Mouse (Mus musculus) spleen, adult 12 weeks (tissue): ENCODE data around the gene Lrrn4.

ENCODE experiments used
- DNase-seq: peaks from one replicate; pipeline ENCODE4 v3.0.0; 2022; ENCODE audit warnings: low spot score

The Lrrn4 gene

GRCm38 (mm10) chr2:132880844-132881645 lies at the start of gene Lrrn4:
Gene Lrrn4 (minus strand): TSS chr2:132880891.
- DNase-seq, result no peak

DNA sequence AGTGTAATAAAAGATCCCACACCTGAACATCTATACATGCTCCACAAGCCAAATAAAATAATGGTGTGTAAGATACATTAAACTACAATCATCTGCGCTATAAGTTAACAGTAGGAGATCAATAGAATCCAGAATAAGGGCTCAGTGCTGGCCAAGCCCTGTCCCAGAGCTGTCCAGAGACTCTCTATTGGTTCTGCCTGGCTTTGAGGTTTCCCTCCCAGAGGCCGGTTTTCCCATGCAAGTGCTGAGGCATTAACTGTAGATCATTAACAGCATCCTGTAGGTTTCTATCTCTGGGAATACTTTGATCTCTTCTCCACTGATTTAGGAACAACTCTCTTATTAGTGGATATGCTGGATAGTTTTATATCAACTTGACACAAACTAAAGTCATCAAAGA lies 48.3 kb upstream of the Lrrn4 start:
- DNase-seq, result no peak

GRCm38 (mm10) chr2:132927871-132928270 lies 47.2 kb upstream of the Lrrn4 start:
- DNase-seq, result no peak

- DNase-seq, result no peak
These were observed 46.6 kb upstream of the Lrrn4 start for GRCm38 (mm10) chr2:132927298-132927697.

DNA sequence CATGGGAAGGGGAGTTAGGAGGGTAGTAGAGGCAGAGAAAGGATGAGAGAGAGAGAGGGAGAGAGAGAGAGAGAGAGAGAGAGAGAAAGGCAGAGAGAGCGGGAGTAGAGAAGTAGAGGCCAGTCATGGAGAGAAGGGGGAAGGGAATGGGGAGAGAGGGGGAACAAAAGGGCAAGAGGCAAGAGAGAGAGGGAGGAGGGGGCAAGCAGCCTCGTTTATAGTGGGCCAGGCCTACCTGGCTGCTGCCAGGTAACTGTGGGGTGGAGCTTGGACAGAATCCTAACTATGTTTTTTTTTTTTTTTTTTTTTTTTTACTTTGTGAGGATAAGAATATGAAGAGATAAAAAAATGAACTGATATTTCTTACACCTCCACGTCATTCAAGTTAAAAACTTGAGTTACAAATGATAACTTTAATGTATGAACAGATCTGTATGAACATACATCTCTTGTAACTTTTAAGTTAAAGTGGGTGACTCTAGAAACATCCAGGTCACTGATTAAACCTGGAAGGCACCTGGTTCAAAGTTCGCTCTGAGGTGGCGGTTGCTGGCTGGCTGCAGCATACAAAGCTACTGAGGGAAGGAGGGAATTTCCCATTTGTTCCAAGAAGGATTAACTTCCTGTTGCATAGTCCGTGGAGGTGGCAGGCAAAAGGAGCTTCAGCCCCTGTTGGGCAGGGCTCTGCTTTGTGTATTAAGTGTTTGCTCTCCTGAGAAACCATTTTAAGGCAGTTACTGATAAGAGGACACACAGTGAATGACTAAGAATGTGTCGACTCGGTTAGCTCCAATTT lies 42.8 kb upstream of the Lrrn4 start:
- DNase-seq, result no peak

- no peak for DNase-seq
These were observed 41.6 kb upstream of the Lrrn4 start for GRCm38 (mm10) chr2:132922076-132922873.

DNA sequence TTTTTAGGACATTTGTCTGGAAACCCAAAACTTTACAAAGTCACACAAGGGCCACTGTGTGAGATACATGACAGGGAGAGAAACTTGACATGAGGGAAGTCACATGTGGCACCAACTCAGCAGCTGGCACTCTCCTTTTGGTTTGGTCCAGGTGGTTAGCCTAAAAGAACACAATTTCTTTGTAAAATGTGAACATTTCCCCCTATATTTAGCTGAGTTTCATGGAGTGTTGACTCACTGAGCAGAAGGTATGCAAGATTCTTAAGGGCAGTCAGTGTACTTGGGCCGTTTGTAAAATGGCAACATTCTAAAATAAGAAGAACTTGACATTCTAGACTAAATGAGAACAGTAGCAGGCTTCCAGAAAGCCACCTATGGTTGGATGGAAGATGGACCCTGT lies 34.1 kb upstream of the Lrrn4 start:
- DNase-seq, result no peak

GRCm38 (mm10) chr2:132906763-132907162 lies 26.1 kb upstream of the Lrrn4 start:
- DNase-seq, result no peak

- no peak for DNase-seq
These were observed 24.3 kb upstream of the Lrrn4 start for GRCm38 (mm10) chr2:132904961-132905360.

DNA sequence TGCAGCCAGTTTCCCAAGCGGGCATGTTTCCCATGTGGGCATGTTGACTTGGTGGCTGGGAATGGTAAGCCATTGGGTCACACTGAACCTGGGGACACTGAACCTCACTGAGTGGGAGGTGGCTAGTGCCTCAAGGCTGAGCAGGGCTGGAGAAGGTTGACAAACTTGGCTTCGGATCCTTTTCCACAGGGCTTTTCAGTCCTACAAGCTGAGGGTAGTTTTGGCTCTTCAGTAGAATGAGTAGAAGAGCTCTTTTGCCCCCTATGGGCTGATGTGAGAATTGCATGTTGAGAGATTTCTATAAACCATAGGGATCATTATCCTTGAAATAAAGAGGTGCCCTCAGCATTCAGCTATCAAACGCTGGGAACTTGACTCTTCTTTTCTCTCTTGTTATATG lies 22.8 kb upstream of the Lrrn4 start:
- DNase-seq, result no peak

GRCm38 (mm10) chr2:132902056-132902455 lies 21.4 kb upstream of the Lrrn4 start:
- no peak for DNase-seq

- no peak for DNase-seq
These were observed 20.9 kb upstream of the Lrrn4 start for GRCm38 (mm10) chr2:132901636-132902035.

DNA sequence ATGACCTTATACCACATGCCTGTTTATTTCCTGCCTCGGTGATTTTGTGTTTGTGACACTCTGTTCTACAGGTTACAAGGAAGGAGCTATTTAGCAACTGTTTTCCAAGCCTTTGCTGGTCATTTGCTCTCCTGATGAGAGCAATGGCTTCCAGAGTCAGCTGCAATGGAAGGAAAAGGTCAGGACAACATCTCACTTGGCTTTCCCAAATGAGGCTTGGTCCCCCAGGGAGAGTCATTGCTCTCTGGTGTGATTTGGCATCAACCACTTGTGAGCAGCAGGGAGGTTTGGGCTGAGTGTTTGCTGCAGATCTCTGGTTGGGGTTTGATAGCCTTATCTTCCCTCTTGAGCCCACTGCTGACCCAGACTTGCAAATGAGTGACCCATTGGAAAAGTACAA lies 19.9 kb upstream of the Lrrn4 start:
- DNase-seq, result no peak

DNA sequence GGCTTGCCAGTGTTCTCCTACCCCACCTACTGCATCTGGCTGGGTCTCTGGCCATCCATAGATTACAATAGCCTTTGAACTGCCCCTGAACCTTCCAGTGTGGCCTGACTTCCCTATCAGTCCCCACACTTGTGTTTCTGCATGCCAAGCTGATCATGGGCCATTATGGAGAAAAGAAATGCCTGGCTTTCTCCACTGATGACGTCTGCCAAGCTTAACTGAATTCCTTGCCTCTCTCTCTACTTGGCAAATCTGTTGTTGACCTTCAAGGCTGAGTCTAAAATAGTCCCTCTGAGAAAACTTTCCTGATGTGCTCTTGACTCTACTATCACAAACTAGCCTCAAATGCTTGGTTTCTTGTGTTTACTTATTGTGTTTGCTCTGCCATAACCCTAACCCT lies 17.5 kb upstream of the Lrrn4 start:
- no peak for DNase-seq

DNA sequence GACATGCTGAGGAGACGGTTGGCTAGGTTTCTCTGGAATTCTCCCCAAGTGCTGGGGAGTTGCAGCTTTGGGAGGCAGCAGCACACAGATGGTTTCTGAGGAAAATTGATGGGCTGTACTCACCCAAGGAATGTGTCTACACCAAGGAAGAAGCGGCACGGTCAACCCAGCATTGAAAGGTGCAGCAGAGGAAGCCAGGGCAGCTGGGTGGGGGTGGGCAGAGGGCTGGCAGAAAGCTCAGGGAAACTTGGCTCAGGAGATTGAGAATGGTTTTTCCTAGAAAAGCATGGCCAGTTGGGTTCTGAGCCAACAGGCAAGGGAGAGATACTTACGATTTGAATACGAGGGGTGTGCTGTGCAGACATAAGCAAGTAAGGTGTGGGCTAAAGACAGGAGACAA lies 13.1 kb upstream of the Lrrn4 start:
- no peak for DNase-seq

- DNase-seq, result no peak
These were observed 4.6 kb upstream of the Lrrn4 start for GRCm38 (mm10) chr2:132885312-132885711.

DNA sequence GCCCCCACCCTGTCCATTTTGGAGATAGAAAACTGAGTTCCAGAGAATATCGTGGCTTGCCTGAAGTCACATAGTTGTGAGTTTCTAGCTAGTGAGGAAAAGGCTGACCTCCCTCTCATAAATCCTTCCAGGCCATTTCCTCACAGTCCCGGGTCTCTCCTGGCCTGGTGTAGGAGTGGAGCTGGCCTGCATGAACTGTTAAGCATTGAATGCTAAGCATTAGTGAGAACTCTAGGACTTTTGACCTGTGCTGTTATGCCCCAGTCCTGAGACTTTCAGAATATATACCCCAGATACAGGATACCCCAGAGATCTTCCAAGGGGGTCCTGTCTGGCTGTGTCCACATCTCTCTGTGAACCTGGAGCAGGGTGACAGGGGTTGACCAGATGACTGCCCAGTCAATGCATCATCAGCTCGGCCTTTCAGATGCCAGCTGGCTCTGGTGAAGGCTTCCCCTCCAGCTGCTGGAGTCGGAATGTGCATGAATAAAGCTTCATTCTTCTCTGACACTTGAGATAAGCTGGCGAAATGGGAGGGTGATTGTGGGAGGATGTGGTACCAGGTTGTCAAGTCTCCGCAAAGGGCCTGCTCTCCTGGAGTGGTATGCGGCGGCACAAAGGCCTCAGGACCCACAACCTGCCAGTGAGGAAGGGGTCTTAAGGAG lies 3.7 kb upstream of the Lrrn4 start:
- DNase-seq, result no peak

GRCm38 (mm10) chr2:132879261-132880044 lies 1.2 kb downstream of the Lrrn4 start:
- DNase-seq, result no peak

DNA sequence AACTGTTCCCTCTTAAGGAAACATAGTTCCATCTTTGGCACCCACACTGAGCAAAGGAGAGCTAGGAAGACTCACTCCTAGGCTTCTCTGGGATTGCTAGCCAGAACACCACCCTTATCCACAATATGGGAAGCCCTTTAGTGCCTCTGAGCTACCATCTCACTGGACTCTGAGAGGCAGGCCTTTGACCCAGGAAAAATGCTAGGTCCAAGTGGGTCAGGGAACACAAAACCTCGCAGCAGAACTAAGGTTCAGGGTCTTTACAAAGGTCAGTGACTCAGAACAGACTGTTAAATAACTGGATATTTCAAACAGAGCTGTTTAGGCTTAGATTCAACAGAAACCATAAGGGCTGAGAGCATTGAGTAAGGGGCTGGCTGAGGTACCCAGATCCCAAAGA lies 3.7 kb downstream of the Lrrn4 start:
- DNase-seq, result no peak

GRCm38 (mm10) chr2:132873657-132874326 lies 6.9 kb downstream of the Lrrn4 start:
- no peak for DNase-seq

- DNase-seq, result no peak
These were observed 9.0 kb downstream of the Lrrn4 start for GRCm38 (mm10) chr2:132871663-132872062.
